Mouse (Mus musculus): Measurements from ENCODE around the gene B3gat3.

DNA sequence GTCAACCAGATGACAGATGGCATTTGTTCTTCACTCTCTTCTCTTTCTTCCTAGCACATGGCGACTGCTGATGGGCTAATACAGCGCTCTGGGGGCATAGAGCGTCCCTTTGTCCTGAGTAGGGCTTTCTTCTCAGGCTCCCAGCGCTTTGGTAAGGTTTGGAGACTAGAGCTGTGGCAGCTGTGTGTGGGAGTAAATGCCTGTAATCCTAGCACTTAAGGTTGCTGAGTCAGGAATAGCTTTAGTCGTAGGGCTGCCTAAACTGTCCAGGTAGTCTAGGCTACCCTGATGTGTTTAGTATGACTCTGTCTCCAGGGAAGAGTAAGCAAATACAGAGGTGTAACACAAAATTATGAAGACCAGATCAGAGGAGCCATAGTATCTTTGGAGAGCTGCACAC lies 8.4 kb upstream of the B3gat3 start:
- no peak for TF ChIP-seq CTCF (IDR thresholded peaks at IDR 0.05; ENCODE audit: borderline replicate concordance, extremely low read depth, insufficient read depth, insufficient read length)
- no peak for TF ChIP-seq POLR2A (IDR thresholded peaks at IDR 0.05; ENCODE audit: borderline replicate concordance, extremely low read depth, insufficient read depth, insufficient read length, poor library complexity, severe bottlenecking)

All from brain, embryonic 14.5 days (tissue).